9 mouse cellular contexts compared by ENCODE assay signal in genomic region chr7:27354783-27355182, GRCm38 (mm10). TPM values are rescaled to one million over a fixed set of nuclear protein-coding genes. Genes with fewer than 3 reads are reported as not detected.
DNase-seq lines count a peak whose midpoint lies in the region; ATAC-seq and TF ChIP-seq lines count a peak whose summit lies in the region.
"Had no signal": no experiment of that assay in that cellular context is flagged by ENCODE, and none has a peak within 500 bp of the region (broad histone marks: within the 10 kb centered on the region; RNA-seq: fewer than 3 reads in every experiment).

No protein-coding gene starts in this region.

- TF ChIP-seq POLR2A in limb, embryonic 14.5 days (IDR thresholded peaks at IDR 0.05; ENCODE audit: borderline replicate concordance, extremely low read depth, insufficient read depth, insufficient read length), result no peak

- no peak for DNase-seq in kidney, postnatal 14 days
- DNase-seq in forebrain, embryonic 10.5 days (ENCODE audit: extremely low spot score, low spot score), result no peak
- no peak for DNase-seq in limb, embryonic 14.5 days (ENCODE audit: low spot score)
- DNase-seq in thymus, postnatal 0 days (ENCODE audit: low spot score), result no peak
- no peak for DNase-seq in adrenal gland, postnatal 4 days (ENCODE audit: low spot score in 2 of 2)

- no peak overlapping the region for H3K27ac ChIP-seq in kidney, embryonic 15.5 days
- no peak overlapping the region for H3K27ac ChIP-seq in forebrain, embryonic 10.5 days
- no peak overlapping the region for H3K27ac ChIP-seq in limb, embryonic 14.5 days (replicated peaks; ENCODE audit: low read depth, low read length)
- H3K27ac ChIP-seq in neural tube, embryonic 13.5 days (replicated peaks), result no peak overlapping the region

- no peaks in the 10 kb centered on the region for H3K9me3 ChIP-seq in kidney, embryonic 15.5 days (replicated peaks)
- H3K9me3 ChIP-seq in forebrain, embryonic 10.5 days, result peaks cover 4% of the 10 kb centered on the region; the same call in 1 of the 2 replicates
- H3K9me3 ChIP-seq in limb, embryonic 14.5 days (ENCODE audit: control insufficient read depth, low read length), result no peaks in the 10 kb centered on the region
- no peaks in the 10 kb centered on the region for H3K9me3 ChIP-seq in neural tube, embryonic 13.5 days

- peaks cover 10% of the 10 kb centered on the region; the same call in 1 of the 2 replicates for H3K27me3 ChIP-seq in kidney, embryonic 15.5 days
- H3K27me3 ChIP-seq in forebrain, embryonic 10.5 days (ENCODE audit: poor library complexity, severe bottlenecking), result peaks cover 45% of the 10 kb centered on the region
- peaks cover 14% of the 10 kb centered on the region for H3K27me3 ChIP-seq in limb, embryonic 14.5 days (ENCODE audit: control insufficient read depth, insufficient read depth, low read length)
- H3K27me3 ChIP-seq in neural tube, embryonic 13.5 days, result peaks cover 32% of the 10 kb centered on the region

- H3K9ac ChIP-seq in kidney, embryonic 15.5 days, result 0 out of 2 replicates have a peak overlapping the region, but pooled peaks have one; percentile 59
- peak overlapping the region; percentile 43; the same call in 1 of the 2 replicates for H3K9ac ChIP-seq in limb, embryonic 14.5 days (ENCODE audit: low read depth, low read length, severe bottlenecking)
- H3K9ac ChIP-seq in neural tube, embryonic 13.5 days, result peak overlapping the region; percentile 85

- H3K4me2 ChIP-seq in kidney, embryonic 15.5 days, result peak overlapping the region; percentile 80
- H3K4me2 ChIP-seq in limb, embryonic 14.5 days (replicated peaks; ENCODE audit: low read depth, low read length, severe bottlenecking), result peak overlapping the region; percentile 68
- H3K4me2 ChIP-seq in neural tube, embryonic 13.5 days, result peak overlapping the region; percentile 78

- peak overlapping the region; percentile 79 for H3K4me3 ChIP-seq in kidney, embryonic 15.5 days (replicated peaks)
- peak overlapping the region; percentile 80 for H3K4me3 ChIP-seq in forebrain, embryonic 10.5 days
- peak overlapping the region; percentile 68 for H3K4me3 ChIP-seq in limb, embryonic 14.5 days (replicated peaks; ENCODE audit: low read length)
- H3K4me3 ChIP-seq in neural tube, embryonic 13.5 days, result peak overlapping the region; percentile 69

- peaks cover 35% of the 10 kb centered on the region for H3K4me1 ChIP-seq in kidney, embryonic 15.5 days
- peaks cover 29% of the 10 kb centered on the region for H3K4me1 ChIP-seq in forebrain, embryonic 10.5 days
- H3K4me1 ChIP-seq in limb, embryonic 14.5 days (ENCODE audit: control insufficient read depth, insufficient read depth, low read length), result peaks cover 21% of the 10 kb centered on the region
- H3K4me1 ChIP-seq in neural tube, embryonic 13.5 days (replicated peaks), result peaks cover 25% of the 10 kb centered on the region

- peaks cover 33% of the 10 kb centered on the region for H3K36me3 ChIP-seq in kidney, embryonic 15.5 days
- H3K36me3 ChIP-seq in forebrain, embryonic 10.5 days (replicated peaks), result peaks cover 37% of the 10 kb centered on the region
- peaks cover 20% of the 10 kb centered on the region for H3K36me3 ChIP-seq in limb, embryonic 14.5 days (ENCODE audit: control insufficient read depth, insufficient read depth, low read length)
- H3K36me3 ChIP-seq in neural tube, embryonic 13.5 days, result peaks cover 33% of the 10 kb centered on the region

- no peak for ATAC-seq in kidney, embryonic 15.5 days (replicated peaks; ENCODE audit: low FRiP score)
- ATAC-seq in limb, embryonic 14.5 days (ENCODE audit: low FRiP score, low read depth), result no peak
- ATAC-seq in neural tube, embryonic 13.5 days (ENCODE audit: low read depth), result no peak
- no peak for ATAC-seq in activated CD4-positive, CD25-positive, alpha-beta regulatory T cell, adult 4 months

- 42% methylated on average over 4 of the region's 4 CpGs for WGBS in kidney, embryonic 15.5 days
- 58% methylated on average over 4 of the region's 4 CpGs for WGBS in forebrain, embryonic 10.5 days
- WGBS in limb, embryonic 14.5 days, result 46% methylated on average over 4 of the region's 4 CpGs
- WGBS in neural tube, embryonic 13.5 days, result 50% methylated on average over 4 of the region's 4 CpGs

RNA-seq across cellular contexts. Expression of gene Shkbp1, which starts 1.0 kb away (rescaled TPM):
- polyA plus RNA-seq in kidney, embryonic 15.5 days (2015; fragmentation: Nextera tagmentation; extraction: Ambion mirVana), result 43.6 and 53.1 TPM in 2 replicates
- 62.4 and 67.7 TPM in 2 replicates for polyA plus RNA-seq in forebrain, embryonic 10.5 days (2016; fragmentation: Nextera tagmentation; extraction: Ambion mirVana)
- polyA plus RNA-seq in limb, embryonic 14.5 days (2012; rRNA removed), result 58.7 and 80.6 TPM in 2 replicates
- 30.5 and 35.5 TPM in 2 replicates for polyA plus RNA-seq in limb, embryonic 14.5 days (2014; fragmentation: Nextera tagmentation; extraction: Ambion mirVana)
- 50.6 and 59.6 TPM in 2 replicates for polyA plus RNA-seq in neural tube, embryonic 13.5 days (2015; fragmentation: Nextera tagmentation; extraction: Ambion mirVana)
- polyA plus RNA-seq in thymus, postnatal 0 days (2015; fragmentation: Nextera tagmentation; extraction: Ambion mirVana), result 45.1 and 46.3 TPM in 2 replicates
- 10 to 100 TPM; 48.9 to 66.0 TPM for polyA plus RNA-seq in activated CD4-positive, CD25-positive, alpha-beta regulatory T cell, adult 4 months (2017; shearing (Covaris generic))
- 10 to 100 TPM; 22.9 to 31.7 TPM for total RNA-seq in adrenal gland, postnatal 4 days (2021)

RNA-seq across cellular contexts. Expression of gene Gm20479, which starts 2.4 kb away (rescaled TPM):
- polyA plus RNA-seq in kidney, embryonic 15.5 days (2015; fragmentation: Nextera tagmentation; extraction: Ambion mirVana), result 1.9 TPM in 1 of 2 replicates, not detected in the other
- 1.4 TPM in 1 of 2 replicates, not detected in the other for polyA plus RNA-seq in forebrain, embryonic 10.5 days (2016; fragmentation: Nextera tagmentation; extraction: Ambion mirVana)
- 0.32 TPM in 1 of 2 replicates, not detected in the other for polyA plus RNA-seq in limb, embryonic 14.5 days (2012; rRNA removed)
- not detected in 2 replicates for polyA plus RNA-seq in limb, embryonic 14.5 days (2014; fragmentation: Nextera tagmentation; extraction: Ambion mirVana)
- polyA plus RNA-seq in neural tube, embryonic 13.5 days (2015; fragmentation: Nextera tagmentation; extraction: Ambion mirVana), result not detected in 2 replicates
- 0.44 TPM in 1 of 2 replicates, not detected in the other for polyA plus RNA-seq in thymus, postnatal 0 days (2015; fragmentation: Nextera tagmentation; extraction: Ambion mirVana)
- polyA plus RNA-seq in activated CD4-positive, CD25-positive, alpha-beta regulatory T cell, adult 4 months (2017; shearing (Covaris generic)), result 1 to 10 TPM; 1.4 to 3.3 TPM
- 1 to 10 TPM in 1 of 2 experiments, not detected in 1; 2.5 TPM for total RNA-seq in adrenal gland, postnatal 4 days (2021)
- total RNA-seq: layer of hippocampus, postnatal 25 days had no signal

RNA-seq across cellular contexts. Expression of gene Ltbp4, which starts 17.3 kb away (rescaled TPM):
- polyA plus RNA-seq in kidney, embryonic 15.5 days (2015; fragmentation: Nextera tagmentation; extraction: Ambion mirVana), result 31.0 and 41.7 TPM in 2 replicates
- polyA plus RNA-seq in forebrain, embryonic 10.5 days (2016; fragmentation: Nextera tagmentation; extraction: Ambion mirVana), result 8.5 and 11.1 TPM in 2 replicates
- polyA plus RNA-seq in limb, embryonic 14.5 days (2012; rRNA removed), result 86.0 and 107 TPM in 2 replicates
- 54.3 and 57.1 TPM in 2 replicates for polyA plus RNA-seq in limb, embryonic 14.5 days (2014; fragmentation: Nextera tagmentation; extraction: Ambion mirVana)
- polyA plus RNA-seq in neural tube, embryonic 13.5 days (2015; fragmentation: Nextera tagmentation; extraction: Ambion mirVana), result 6.9 and 8.0 TPM in 2 replicates
- 3.6 and 5.6 TPM in 2 replicates for polyA plus RNA-seq in thymus, postnatal 0 days (2015; fragmentation: Nextera tagmentation; extraction: Ambion mirVana)
- 1 to 10 TPM in 1 of 2 experiments, under 1 TPM in 1; 0.94 to 1.3 TPM for polyA plus RNA-seq in activated CD4-positive, CD25-positive, alpha-beta regulatory T cell, adult 4 months (2017; shearing (Covaris generic))
- total RNA-seq in adrenal gland, postnatal 4 days (2021), result 100 to 1,000 TPM in 1 of 2 experiments, 10 to 100 TPM in 1; 95.4 to 102 TPM
